Mouse (Mus musculus): Measurements from ENCODE around the gene Gm10775. TPM values are rescaled to one million over a fixed set of nuclear protein-coding genes. Genes with fewer than 3 reads are reported as not detected.

Gm10775 gene
- polyA plus RNA-seq (2015; fragmentation: Nextera tagmentation; extraction: Ambion mirVana) = 0.20 and 0.40 TPM in 2 replicates

- Histone ChIP-seq H3K9me3 (replicated peaks) (peaks cover 39% of the 10 kb centered on the region), H3K4me3 (replicated peaks) (peak within 1 kb of the TSS; percentile 37), H3K27ac (replicated peaks) (peak within 1 kb of the TSS; percentile 49), H3K4me2 (peak within 1 kb of the TSS; percentile 58), H3K9ac (replicated peaks) (peak within 1 kb of the TSS; percentile 18; the same call in 1 of the 2 replicates), H3K36me3 (peaks cover 35% of the 10 kb centered on the region), H3K27me3 (replicated peaks) (no peaks in the 10 kb centered on the region), H3K4me1 (no peaks in the 10 kb centered on the region)
- 47% methylated on average over 29 of the region's 29 CpGs for WGBS
- no peak for ATAC-seq (ENCODE audit: low FRiP score)
These were observed at the start of gene Gm10775 for GRCm38 (mm10) chr13:65259239-65259638. Gene Gm10775, plus strand, starts transcription at chr13:65259539.

GRCm38 (mm10) chr13:65225945-65226344, 33.4 kb upstream of the Gm10775 start:
- Histone ChIP-seq H3K9me3 (replicated peaks) (peaks cover 4% of the 10 kb centered on the region; the same call in 1 of the 2 replicates), H3K4me1 (no peaks in the 10 kb centered on the region), H3K4me3 (replicated peaks) (no peak overlapping the region), H3K27ac (replicated peaks) (no peak overlapping the region), H3K36me3 (no peaks in the 10 kb centered on the region), H3K27me3 (replicated peaks) (no peaks in the 10 kb centered on the region), H3K9ac (replicated peaks) (no peak overlapping the region), H3K4me2 (no peak overlapping the region)
- no peak for ATAC-seq (ENCODE audit: low FRiP score)
- WGBS = 68% methylated on average over 6 of the region's 6 CpGs

DNA sequence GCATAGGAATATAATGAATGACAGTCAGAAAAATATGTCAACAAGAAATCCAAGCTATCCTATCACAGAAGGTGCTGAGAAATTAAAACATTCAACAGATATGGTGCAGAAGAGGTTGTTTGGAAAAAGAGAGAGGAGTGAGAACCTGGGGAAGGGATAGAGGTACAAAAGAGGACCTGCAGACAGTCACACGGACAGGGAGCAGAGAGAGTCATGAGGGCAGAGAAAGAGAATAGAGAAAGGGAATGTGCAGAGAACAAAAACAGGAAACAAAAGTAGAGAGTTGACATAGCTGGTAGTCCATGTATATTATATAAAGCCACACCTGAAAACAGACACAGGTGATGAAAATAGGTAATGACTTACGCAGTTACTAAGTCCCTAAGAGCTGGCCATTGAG, 32.7 kb upstream of the Gm10775 start:
- ATAC-seq (ENCODE audit: low FRiP score) = no peak
- Histone ChIP-seq H3K27ac (replicated peaks) (no peak overlapping the region), H3K4me3 (replicated peaks) (no peak overlapping the region), H3K27me3 (replicated peaks) (no peaks in the 10 kb centered on the region), H3K4me2 (no peak overlapping the region), H3K36me3 (no peaks in the 10 kb centered on the region), H3K9ac (replicated peaks) (no peak overlapping the region), H3K4me1 (no peaks in the 10 kb centered on the region), H3K9me3 (replicated peaks) (peaks cover 4% of the 10 kb centered on the region; the same call in 1 of the 2 replicates)
- 85% methylated on average over 2 of the region's 2 CpGs for WGBS

GRCm38 (mm10) chr13:65237211-65237610, 22.1 kb upstream of the Gm10775 start:
- ATAC-seq (ENCODE audit: low FRiP score) = no peak
- 74% methylated on average over 9 of the region's 9 CpGs for WGBS
- Histone ChIP-seq H3K4me2 (no peak overlapping the region), H3K27me3 (replicated peaks) (no peaks in the 10 kb centered on the region), H3K4me3 (replicated peaks) (no peak overlapping the region), H3K9me3 (replicated peaks) (no peaks in the 10 kb centered on the region), H3K36me3 (no peaks in the 10 kb centered on the region), H3K9ac (replicated peaks) (no peak overlapping the region), H3K27ac (replicated peaks) (no peak overlapping the region), H3K4me1 (peaks cover 12% of the 10 kb centered on the region)

DNA sequence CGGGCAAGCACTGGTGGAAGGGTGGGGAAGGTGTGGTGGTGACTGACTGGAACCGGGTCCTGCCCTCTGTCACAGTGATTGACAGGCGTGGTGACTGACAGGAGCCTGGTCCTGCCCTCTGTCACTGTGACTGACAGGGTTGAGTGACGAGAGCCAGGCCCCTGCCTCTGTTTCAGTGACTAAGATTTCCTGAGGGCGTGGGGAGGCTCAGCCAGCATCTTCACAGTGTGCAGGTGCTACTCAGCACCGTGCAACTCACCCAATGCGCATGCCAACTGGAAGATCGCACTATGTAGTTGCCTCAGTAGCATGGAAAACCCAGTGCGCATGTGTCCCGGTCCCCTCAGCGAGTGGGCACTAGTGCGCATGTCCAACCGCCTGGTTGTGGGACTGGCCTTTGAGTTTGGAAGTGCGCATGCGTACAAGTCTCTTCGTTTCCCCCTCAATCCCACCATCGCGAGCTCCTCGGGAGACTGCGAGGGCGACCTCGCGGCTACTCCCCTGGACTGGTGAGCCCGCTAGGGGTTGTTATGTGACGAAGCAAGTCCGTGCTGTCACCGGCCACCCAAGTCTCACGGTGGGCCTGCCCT, 18.7 kb upstream of the Gm10775 start:
- peak; percentile 97 for ATAC-seq (ENCODE audit: low FRiP score)
- H3K27me3 ChIP-seq (replicated peaks) = no peaks in the 10 kb centered on the region
- H3K9ac ChIP-seq (replicated peaks) = peak overlapping the region; percentile 81
- H3K4me1 ChIP-seq = peaks cover 19% of the 10 kb centered on the region
- H3K4me3 ChIP-seq (replicated peaks) = peak overlapping the region; percentile 76
- peak overlapping the region; percentile 92 for H3K27ac ChIP-seq (replicated peaks)
- under 1% methylated on average over 28 of the region's 28 CpGs for WGBS
- H3K4me2 ChIP-seq = peak overlapping the region; percentile 95
- H3K36me3 ChIP-seq = 0 out of 2 replicates have a peak, but pooled peaks cover 5% of the 10 kb centered on the region
- H3K9me3 ChIP-seq (replicated peaks) = peaks cover 10% of the 10 kb centered on the region; the same call in 1 of the 2 replicates

- WGBS = under 1% methylated on average over 45 of the region's 45 CpGs
- peak overlapping the region; percentile 81 for H3K9ac ChIP-seq (replicated peaks)
- ATAC-seq (ENCODE audit: low FRiP score) = peak; percentile 90
These were observed 18.2 kb upstream of the Gm10775 start for GRCm38 (mm10) chr13:65241099-65241626.

DNA sequence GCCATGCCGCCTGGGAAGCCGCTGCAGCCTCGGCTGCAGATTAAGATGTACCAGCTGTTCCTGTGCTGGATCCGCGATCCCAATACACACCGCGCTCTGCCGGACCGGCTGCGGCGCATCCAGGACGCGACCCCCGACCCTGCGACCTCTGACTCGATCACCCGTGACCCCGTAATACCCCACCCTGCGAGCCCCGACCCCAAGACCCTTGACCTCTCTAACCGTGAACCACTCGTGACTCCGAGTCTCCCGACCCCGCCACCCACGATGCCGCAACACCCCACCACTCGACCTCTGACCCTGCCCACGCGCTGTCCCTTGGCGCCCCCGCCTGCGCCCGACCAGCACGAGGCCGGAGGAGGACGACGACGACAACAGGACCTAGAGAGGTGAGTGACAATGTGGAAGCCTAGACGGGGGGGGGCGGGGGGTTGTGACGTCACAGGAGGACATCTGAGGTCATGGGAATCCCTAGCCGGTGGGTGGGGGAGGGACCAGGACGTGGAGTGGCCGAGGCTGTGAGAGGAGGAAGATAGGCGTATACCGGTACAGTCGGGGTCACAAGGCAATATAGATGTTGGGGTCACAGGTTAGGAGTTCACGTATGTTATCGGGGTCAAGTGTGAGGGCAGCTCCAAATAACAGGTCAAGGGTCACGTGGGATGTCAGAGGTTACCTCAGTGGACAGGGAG, 17.6 kb upstream of the Gm10775 start:
- H3K4me3 ChIP-seq (replicated peaks) = peak overlapping the region; percentile 76
- peak overlapping the region; percentile 92 for H3K27ac ChIP-seq (replicated peaks)
- ATAC-seq (ENCODE audit: low FRiP score) = 0 out of 2 replicates have a peak, but pooled peaks have one; percentile 2
- peaks cover 19% of the 10 kb centered on the region for H3K4me1 ChIP-seq
- H3K4me2 ChIP-seq = peak overlapping the region; percentile 95
- H3K36me3 ChIP-seq = peaks cover 9% of the 10 kb centered on the region
- peaks cover 13% of the 10 kb centered on the region; the same call in 1 of the 2 replicates for H3K9me3 ChIP-seq (replicated peaks)
- H3K27me3 ChIP-seq (replicated peaks) = no peaks in the 10 kb centered on the region
- H3K9ac ChIP-seq (replicated peaks) = peak overlapping the region; percentile 81
- WGBS = 3% methylated on average over 51 of the region's 51 CpGs

More at GRCm38 (mm10) chr13:65241099-65241626, 18.2 kb upstream of the Gm10775 start:
- Histone ChIP-seq H3K27ac (replicated peaks) (peak overlapping the region; percentile 92), H3K4me3 (replicated peaks) (peak overlapping the region; percentile 76), H3K36me3 (peaks cover 9% of the 10 kb centered on the region), H3K4me2 (peak overlapping the region; percentile 95), H3K4me1 (peaks cover 19% of the 10 kb centered on the region), H3K9me3 (replicated peaks) (peaks cover 13% of the 10 kb centered on the region; the same call in 1 of the 2 replicates), H3K27me3 (replicated peaks) (no peaks in the 10 kb centered on the region)

- 34% methylated on average over 27 of the region's 27 CpGs for WGBS
- H3K4me1 ChIP-seq = peaks cover 19% of the 10 kb centered on the region
- peaks cover 9% of the 10 kb centered on the region for H3K36me3 ChIP-seq
- H3K9ac ChIP-seq (replicated peaks) = peak overlapping the region; percentile 81; the same call in 1 of the 2 replicates
- no peaks in the 10 kb centered on the region for H3K27me3 ChIP-seq (replicated peaks)
- H3K9me3 ChIP-seq (replicated peaks) = peaks cover 13% of the 10 kb centered on the region; the same call in 1 of the 2 replicates
- peak overlapping the region; percentile 76 for H3K4me3 ChIP-seq (replicated peaks)
- H3K27ac ChIP-seq (replicated peaks) = no peak overlapping the region
- ATAC-seq (ENCODE audit: low FRiP score) = no peak
- peak overlapping the region; percentile 95 for H3K4me2 ChIP-seq
These were observed 17.0 kb upstream of the Gm10775 start for GRCm38 (mm10) chr13:65242319-65242787.

- Histone ChIP-seq H3K9me3 (replicated peaks) (peaks cover 13% of the 10 kb centered on the region; the same call in 1 of the 2 replicates), H3K4me2 (no peak overlapping the region), H3K9ac (replicated peaks) (no peak overlapping the region), H3K4me3 (replicated peaks) (no peak overlapping the region), H3K4me1 (peaks cover 19% of the 10 kb centered on the region), H3K27me3 (replicated peaks) (no peaks in the 10 kb centered on the region), H3K27ac (replicated peaks) (no peak overlapping the region), H3K36me3 (peaks cover 15% of the 10 kb centered on the region)
- WGBS = 96% methylated on average over 4 of the region's 4 CpGs
- ATAC-seq (ENCODE audit: low FRiP score) = no peak
These were observed 16.1 kb upstream of the Gm10775 start for GRCm38 (mm10) chr13:65243273-65243672.

DNA sequence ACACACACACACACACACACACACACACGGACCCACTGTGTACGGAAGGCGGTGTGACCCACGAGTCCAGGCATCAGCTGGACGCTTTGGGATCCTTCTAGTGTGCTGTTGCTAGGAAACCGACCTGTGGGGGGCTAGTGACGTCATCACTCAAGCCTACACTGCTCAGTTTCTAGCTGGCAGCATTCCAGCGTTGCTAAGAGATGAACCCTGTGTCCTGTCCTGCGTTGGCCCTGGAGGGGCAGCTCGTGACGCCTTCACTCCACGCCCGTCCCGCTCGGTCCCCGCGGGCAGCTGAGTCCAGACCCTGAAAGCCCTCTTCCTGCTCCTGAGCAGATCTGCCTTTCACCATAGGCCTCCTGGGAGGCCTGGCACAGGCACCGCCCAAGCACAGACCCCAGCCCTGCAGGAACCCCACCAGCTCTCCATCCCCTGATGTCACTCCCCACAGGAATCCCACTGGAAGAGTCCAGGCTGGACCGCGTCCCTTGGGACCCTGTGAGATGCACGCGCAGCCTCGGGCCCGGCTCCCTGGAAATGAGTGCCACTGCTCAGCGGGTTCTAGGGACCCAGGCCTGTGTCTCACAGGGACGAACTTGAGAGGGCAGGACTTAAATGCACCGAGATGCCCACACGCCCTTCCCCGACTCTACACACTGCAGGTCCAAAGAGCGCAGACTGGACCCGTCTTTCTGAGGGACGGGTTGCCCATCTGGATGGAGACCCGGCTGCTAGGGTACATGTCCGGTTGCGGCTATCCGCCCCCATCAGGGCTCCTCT, 974 bp upstream of the Gm10775 start:
- no peaks in the 10 kb centered on the region for H3K27me3 ChIP-seq (replicated peaks)
- ATAC-seq (ENCODE audit: low FRiP score) = peak; percentile 91
- 27% methylated on average over 36 of the region's 36 CpGs for WGBS
- peak overlapping the region; percentile 49 for H3K27ac ChIP-seq (replicated peaks)
- H3K4me1 ChIP-seq = no peaks in the 10 kb centered on the region
- H3K9ac ChIP-seq (replicated peaks) = peak overlapping the region; percentile 18; the same call in 1 of the 2 replicates
- peak overlapping the region; percentile 37 for H3K4me3 ChIP-seq (replicated peaks)
- peaks cover 39% of the 10 kb centered on the region for H3K9me3 ChIP-seq (replicated peaks)
- peaks cover 26% of the 10 kb centered on the region for H3K36me3 ChIP-seq
- peak overlapping the region; percentile 58 for H3K4me2 ChIP-seq

DNA sequence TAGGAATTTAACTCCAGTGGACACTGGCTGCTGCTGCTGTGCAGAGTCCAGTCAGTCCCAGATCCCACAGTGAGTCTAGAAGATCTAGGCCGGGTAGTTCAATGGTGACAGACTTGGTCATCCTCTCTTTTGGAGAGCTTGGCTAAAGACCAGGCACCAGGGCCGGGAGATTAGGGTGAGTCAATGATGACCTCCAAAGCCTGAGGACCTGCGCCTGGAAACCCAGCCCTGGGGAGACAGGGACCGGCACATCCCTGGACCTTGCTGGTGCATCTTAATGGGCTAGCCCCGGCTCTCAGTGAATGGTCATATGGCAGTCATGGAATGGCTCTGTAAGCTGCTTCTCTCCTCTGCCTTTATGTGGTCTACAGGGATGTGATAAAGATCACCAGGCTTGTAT, 2.7 kb downstream of the Gm10775 start:
- H3K9ac ChIP-seq (replicated peaks) = no peak overlapping the region
- peaks cover 43% of the 10 kb centered on the region for H3K36me3 ChIP-seq
- no peaks in the 10 kb centered on the region for H3K4me1 ChIP-seq
- WGBS = over 99% methylated on average over 5 of the region's 5 CpGs
- H3K27ac ChIP-seq (replicated peaks) = no peak overlapping the region
- no peaks in the 10 kb centered on the region for H3K27me3 ChIP-seq (replicated peaks)
- ATAC-seq (ENCODE audit: low FRiP score) = no peak
- no peak overlapping the region for H3K4me2 ChIP-seq
- peaks cover 53% of the 10 kb centered on the region for H3K9me3 ChIP-seq (replicated peaks)
- H3K4me3 ChIP-seq (replicated peaks) = no peak overlapping the region

Data from neural tube, embryonic 15.5 days (tissue).